Mouse (Mus musculus) liver, postnatal 0 days (tissue): Measurements from ENCODE around the gene Mrps10.

ENCODE experiments used
- CTCF ChIP-seq: sonication (generic); IDR thresholded peaks from 2 replicates; pipeline ENCODE4 v1.5.1; 2016; ENCODE audit warnings: antibody characterized with exemption, low read depth
- EP300 ChIP-seq: IDR thresholded peaks from 2 replicates; pipeline ENCODE4 v1.6.1; 2016; ENCODE audit warnings: antibody characterized with exemption, low read depth, mild to moderate bottlenecking

- TF ChIP-seq CTCF (peak; percentile 63), EP300 (no peak)
Measured at GRCm38 (mm10) chr17:47428831-47429304, 60.2 kb downstream of the Mrps10 start.
